Mouse (Mus musculus) MEL (cell line): ENCODE results near the gene Mapk8ip3.

ENCODE experiments used
- CHD1 ChIP-seq: IDR thresholded peaks from 2 replicates; pipeline ENCODE4 v1.6.1; 2012; ENCODE audit warnings: low read depth, mild to moderate bottlenecking, inconsistent platforms, low read length, improper control_type of control experiment
- CTCF ChIP-seq, 3 experiments: IDR thresholded peaks in 2 of 3; conservative IDR thresholded peaks in 1 of 3; 2 replicates each; pipeline ENCODE4 v1.5.1; 2011 to 2012; ENCODE audit warnings: low read length in 3 of 3, low read depth in 2 of 3, mild to moderate bottlenecking in 2 of 3, improper control_type of control experiment in 1 of 3, inconsistent platforms in 1 of 3, mixed read lengths in 1 of 3, moderate library complexity in 1 of 3; ENCODE audit not compliant: control insufficient read depth in 1 of 3, insufficient read depth in 1 of 3, poor library complexity in 1 of 3, severe bottlenecking in 1 of 3
- EP300 ChIP-seq, 2 experiments: IDR thresholded peaks; 2 replicates each; pipeline ENCODE4 v1.6.1; 2011; ENCODE audit warnings: improper control_type of control experiment in 2 of 2, low read length in 2 of 2, low read depth in 1 of 2, mild to moderate bottlenecking in 1 of 2
- GABPA ChIP-seq: IDR thresholded peaks from 2 replicates; pipeline ENCODE4 v1.6.1; 2012; ENCODE audit warnings: low read depth, mild to moderate bottlenecking, inconsistent platforms, low read length, improper control_type of control experiment, moderate library complexity
- GATA1 ChIP-seq: IDR thresholded peaks from 2 replicates; pipeline ENCODE4 v1.6.1; 2011; ENCODE audit warnings: low read depth, low read length, improper control_type of control experiment
- JUND ChIP-seq: IDR thresholded peaks from 2 replicates; pipeline ENCODE4 v1.6.1; 2011; ENCODE audit warnings: low read depth, mild to moderate bottlenecking, improper control_type of control experiment, low read length
- MAFK ChIP-seq: IDR thresholded peaks from 2 replicates; pipeline ENCODE4 v1.6.1; 2011; ENCODE audit warnings: low read depth, mild to moderate bottlenecking, low read length, improper control_type of control experiment, borderline replicate concordance
- MAX ChIP-seq: IDR thresholded peaks from 2 replicates; pipeline ENCODE4 v1.6.1; 2011; ENCODE audit warnings: low read length, improper control_type of control experiment
- POLR2A ChIP-seq, 2 experiments: IDR thresholded peaks; 2 replicates each; pipeline ENCODE4 v1.6.1; 2011 to 2012; ENCODE audit warnings: low read length in 2 of 2, mild to moderate bottlenecking in 2 of 2, control low read depth in 1 of 2, improper control_type of control experiment in 1 of 2, low read depth in 1 of 2, moderate library complexity in 1 of 2; ENCODE audit not compliant: control insufficient read depth in 1 of 2, insufficient read depth in 1 of 2, poor library complexity in 1 of 2

DNA sequence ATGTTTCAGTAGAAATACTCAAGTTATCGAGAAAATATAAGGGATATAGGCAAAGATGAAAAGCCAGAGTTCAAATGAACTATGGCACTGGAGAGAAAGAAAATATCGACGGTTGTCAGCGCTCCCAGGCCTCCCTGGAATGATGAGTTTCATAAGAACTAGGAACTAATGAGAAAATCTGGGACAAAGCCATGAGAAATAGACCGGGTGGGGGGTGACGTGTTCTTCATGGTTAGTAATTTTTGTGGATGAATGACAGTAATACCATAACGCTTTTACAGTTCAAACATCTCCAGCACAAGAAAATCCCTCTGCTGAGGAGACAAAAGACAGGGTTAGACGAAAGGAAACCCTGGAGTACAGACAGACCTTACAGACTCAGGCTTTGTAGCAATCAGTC lies 22.6 kb upstream of the Mapk8ip3 start:
- TF ChIP-seq GATA1, result no peak
- no peak for TF ChIP-seq POLR2A (IDR thresholded peaks at IDR 0.05; ENCODE audit: control insufficient read depth in 1 of 2, insufficient read depth in 1 of 2, low read depth in 1 of 2, low read length in 2 of 2, poor library complexity in 1 of 2)
- no peak for TF ChIP-seq JUND
- TF ChIP-seq GABPA, result no peak
- TF ChIP-seq CTCF (IDR thresholded peaks at IDR 0.05 in 2 of 3, conservative IDR thresholded peaks at IDR 0.05 in 1 of 3; ENCODE audit: control insufficient read depth in 1 of 3, insufficient read depth in 1 of 3, low read depth in 2 of 3, low read length in 3 of 3, poor library complexity in 1 of 3, severe bottlenecking in 1 of 3), result no peak
- no peak for TF ChIP-seq CHD1
- no peak for TF ChIP-seq MAFK
- no peak for TF ChIP-seq EP300 (IDR thresholded peaks at IDR 0.05; ENCODE audit: low read depth in 1 of 2, low read length in 2 of 2)
- TF ChIP-seq MAX, result no peak
